Mouse (Mus musculus): ENCODE data around the gene Myo18b.

- TF ChIP-seq CTCF (IDR thresholded peaks at IDR 0.05; ENCODE audit: control insufficient read depth, insufficient read depth, insufficient replicate concordance, low read depth, low read length) (no peak), POLR2A (IDR thresholded peaks at IDR 0.05; ENCODE audit: control insufficient read depth, low read depth, low read length) (no peak)
Measured at GRCm38 (mm10) chr5:112796086-112796485, 100.1 kb downstream of the Myo18b start.
